Mouse (Mus musculus) hindbrain, embryonic 11.5 days (tissue): ENCODE measurements around the gene Ugt1a6b. TPM values are rescaled to one million over a fixed set of nuclear protein-coding genes. Genes with fewer than 3 reads are reported as not detected.

Experiments used
- ATAC-seq: fragments of 200-750 bp; cut with Nextera tagmentation; 2 replicates; pipeline ENCODE4 v1.8.0; 2017; ENCODE audit warnings: mild to moderate bottlenecking, moderate TSS enrichment, moderate library complexity; ENCODE audit not compliant: low FRiP score
- DNase-seq: peaks from one replicate; pipeline ENCODE4 v3.0.0-alpha.2; 2015; ENCODE audit warnings: low spot score
- H3K27ac ChIP-seq: fragments of 300-500 bp; sonication (generic); 2 replicates; pipeline ENCODE4 v1.5.1; 2014; ENCODE audit warnings: mild to moderate bottlenecking, low read depth, low read length
- H3K27me3 ChIP-seq: fragments of 300-500 bp; sonication (generic); 2 replicates; pipeline ENCODE4 v1.6.1; 2014; ENCODE audit warnings: mild to moderate bottlenecking, low read length, moderate library complexity, mixed read lengths; ENCODE audit not compliant: control insufficient read depth, insufficient read depth
- H3K36me3 ChIP-seq: fragments of 300-500 bp; sonication (generic); 2 replicates; pipeline ENCODE4 v1.6.1; 2014; ENCODE audit warnings: mild to moderate bottlenecking, low read length, moderate library complexity, mixed read lengths; ENCODE audit not compliant: control insufficient read depth, insufficient read depth
- H3K4me1 ChIP-seq: fragments of 300-500 bp; sonication (generic); replicated peaks from 2 replicates; pipeline ENCODE4 v1.6.1; 2014; ENCODE audit warnings: low read length, mixed read lengths; ENCODE audit not compliant: control insufficient read depth, insufficient read depth
- H3K4me2 ChIP-seq: fragments of 300-500 bp; sonication (generic); replicated peaks from 2 replicates; pipeline ENCODE4 v1.6.1; 2014; ENCODE audit warnings: mild to moderate bottlenecking, low read depth, low read length
- H3K4me3 ChIP-seq: fragments of 300-500 bp; sonication (generic); 2 replicates; pipeline ENCODE4 v1.5.1; 2014; ENCODE audit warnings: low read depth, low read length
- H3K9ac ChIP-seq: fragments of 300-500 bp; sonication (generic); 2 replicates; pipeline ENCODE4 v1.6.1; 2014; ENCODE audit warnings: low read depth, low read length
- H3K9me3 ChIP-seq: fragments of 300-500 bp; sonication (generic); 2 replicates; pipeline ENCODE4 v1.6.1; 2016; ENCODE audit warnings: low read length; ENCODE audit not compliant: control insufficient read depth
- WGBS: fragments of 180-500 bp; shearing (Covaris S2); extraction: QIAGEN DNeasy Blood & Tissue Kit; methylation state at CpG from one replicate; pipeline ENCODE4 v1.1.7; 2014; 5-methylcytosine and 5-hydroxymethylcytosine counted together
- polyA plus RNA-seq: library from polyadenylated mRNA; unstranded; fragments of >200 nt; fragmentation: Nextera tagmentation; extraction: Ambion mirVana; gene quantifications from 2 replicates; pipeline ENCODE4 v1.2.1, GENCODE M21; 2014

The Ugt1a6b gene
- polyA plus RNA-seq, 1 experiment from 2014 or later: 0.17 TPM

DNA sequence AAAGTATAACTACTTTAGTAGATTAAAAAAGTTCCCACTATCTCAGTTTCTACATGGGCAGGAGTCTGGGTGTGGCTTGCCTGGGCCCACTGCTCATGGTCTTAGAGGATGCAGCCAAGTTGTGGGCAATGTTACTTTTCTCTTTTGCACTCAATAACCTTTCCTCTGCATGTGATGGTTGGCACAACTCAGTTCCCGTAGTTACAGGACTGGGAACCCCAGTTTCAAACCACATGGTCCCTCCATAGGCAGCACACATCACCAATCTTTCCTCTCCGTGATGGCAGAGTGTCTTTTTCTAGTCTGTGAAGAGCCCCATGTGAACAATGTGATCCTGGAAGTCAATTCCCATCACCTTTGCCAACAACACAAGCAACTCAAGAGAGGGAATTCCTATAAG is 124.4 kb downstream of the Ugt1a6b start:
- ATAC-seq (no peak), DNase-seq (no peak)
- Histone ChIP-seq H3K27me3 (no peaks in the 10 kb centered on the region), H3K4me2 (no peak overlapping the region), H3K4me1 (no peaks in the 10 kb centered on the region), H3K36me3 (no peaks in the 10 kb centered on the region), H3K9me3 (peaks cover 72% of the 10 kb centered on the region), H3K9ac (no peak overlapping the region), H3K4me3 (no peak overlapping the region), H3K27ac (no peak overlapping the region)
- WGBS: 57% methylated on average over 2 of the region's 2 CpGs

DNA sequence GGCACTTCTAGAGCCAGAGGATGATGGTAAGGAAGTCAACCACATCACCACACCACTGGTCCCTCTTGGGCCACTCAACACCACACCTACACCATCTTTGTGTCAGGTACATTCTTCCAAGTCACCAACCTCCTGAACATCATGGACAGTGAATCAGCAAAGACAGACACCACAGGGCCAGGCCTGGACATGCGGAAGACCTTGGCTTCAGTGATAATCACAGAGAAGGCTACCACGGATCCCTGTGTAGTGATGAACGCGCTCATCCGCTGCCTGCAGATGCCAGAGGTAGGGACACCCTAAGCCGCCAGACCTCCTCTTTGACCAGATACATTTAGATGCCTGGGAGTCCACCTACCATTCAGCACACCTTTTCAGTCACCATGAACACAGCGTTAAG is 125.1 kb downstream of the Ugt1a6b start:
- Histone ChIP-seq H3K9me3 (peaks cover 78% of the 10 kb centered on the region), H3K36me3 (no peaks in the 10 kb centered on the region), H3K4me2 (no peak overlapping the region), H3K27ac (no peak overlapping the region), H3K4me3 (no peak overlapping the region), H3K9ac (no peak overlapping the region), H3K4me1 (no peaks in the 10 kb centered on the region), H3K27me3 (no peaks in the 10 kb centered on the region)
- ATAC-seq (no peak), DNase-seq (no peak)
- WGBS: 73% methylated on average over 7 of the region's 7 CpGs

DNA sequence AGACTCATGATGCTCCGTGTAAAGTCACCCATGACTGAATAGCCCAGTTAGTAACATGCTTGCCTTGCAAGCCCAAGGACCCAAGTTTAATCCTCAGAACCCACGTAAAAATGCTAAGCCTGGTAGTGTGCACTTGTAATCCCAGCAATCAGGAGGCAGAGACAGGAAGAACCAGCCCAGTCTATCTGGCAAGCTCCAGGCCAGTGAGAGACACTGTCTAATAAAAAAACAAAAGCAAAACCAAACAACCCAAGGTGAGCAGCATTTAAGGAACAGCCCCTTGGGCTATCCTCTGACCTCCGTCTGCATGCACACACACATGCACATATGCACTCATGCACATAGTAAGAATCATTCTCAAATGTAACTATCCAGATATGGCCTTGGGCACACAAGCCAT is 126.5 kb downstream of the Ugt1a6b start:
- no peak for DNase-seq
- no peaks in the 10 kb centered on the region for H3K4me1 ChIP-seq
- no peak overlapping the region for H3K4me2 ChIP-seq
- H3K27ac ChIP-seq: no peak overlapping the region
- ATAC-seq: peak; percentile 1; the same call in 1 of the 2 replicates
- 78% methylated on average over 3 of the region's 3 CpGs for WGBS
- no peaks in the 10 kb centered on the region for H3K27me3 ChIP-seq
- no peak overlapping the region for H3K9ac ChIP-seq
- peaks cover 93% of the 10 kb centered on the region for H3K9me3 ChIP-seq
- no peaks in the 10 kb centered on the region for H3K36me3 ChIP-seq
- H3K4me3 ChIP-seq: no peak overlapping the region

DNA sequence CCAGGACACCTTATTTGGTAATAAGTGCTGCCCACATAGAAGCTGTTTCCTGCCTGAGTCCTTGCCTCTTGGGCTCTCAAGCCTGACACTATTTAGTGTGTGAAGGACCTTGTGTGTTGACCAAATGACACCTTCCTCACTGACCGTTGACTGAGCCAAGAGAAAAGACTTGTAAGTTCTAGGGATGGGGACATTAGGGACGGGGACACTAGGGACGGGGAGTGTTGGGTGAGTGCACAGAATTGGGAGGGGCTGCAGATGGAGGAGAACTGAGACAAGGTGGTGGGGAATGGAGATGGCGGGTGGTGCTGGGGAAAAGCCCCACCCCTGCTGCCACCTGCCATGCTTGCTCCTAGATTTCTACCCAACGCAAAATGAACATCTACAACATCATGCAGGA is 126.9 kb downstream of the Ugt1a6b start:
- ATAC-seq (peak; percentile 4; the same call in 1 of the 2 replicates), DNase-seq (no peak)
- Histone ChIP-seq H3K36me3 (no peaks in the 10 kb centered on the region), H3K27ac (no peak overlapping the region), H3K9me3 (peaks cover 97% of the 10 kb centered on the region), H3K27me3 (no peaks in the 10 kb centered on the region), H3K4me3 (no peak overlapping the region), H3K4me2 (no peak overlapping the region), H3K9ac (no peak overlapping the region), H3K4me1 (no peaks in the 10 kb centered on the region)
- 87% methylated on average over 5 of the region's 5 CpGs for WGBS

DNA sequence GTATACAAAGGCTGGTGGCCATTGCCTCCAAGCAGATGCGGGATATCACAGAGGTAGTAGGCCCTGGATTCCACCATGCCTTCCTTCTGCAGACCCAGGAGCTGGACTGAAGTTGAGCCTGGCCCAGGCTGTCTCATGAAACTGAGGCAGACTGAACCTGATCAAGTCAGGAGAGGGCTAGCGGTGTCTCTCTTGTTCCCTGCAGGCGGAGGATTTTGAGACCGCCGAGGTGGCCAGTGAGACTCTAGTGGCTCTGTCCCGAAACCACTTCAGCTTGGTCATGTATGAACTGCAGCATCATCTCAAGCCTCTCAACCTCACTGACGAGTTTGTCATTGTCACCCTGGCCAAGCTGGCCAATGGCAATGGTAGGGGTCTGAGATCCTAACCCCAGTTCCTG is 127.4 kb downstream of the Ugt1a6b start:
- no peak overlapping the region for H3K27ac ChIP-seq
- peaks cover 99% of the 10 kb centered on the region for H3K9me3 ChIP-seq
- H3K9ac ChIP-seq: no peak overlapping the region
- H3K4me1 ChIP-seq: no peaks in the 10 kb centered on the region
- DNase-seq (no peak), ATAC-seq (no peak; the same call in 1 of the 2 replicates)
- 75% methylated on average over 7 of the region's 7 CpGs for WGBS
- H3K27me3 ChIP-seq: no peaks in the 10 kb centered on the region
- H3K36me3 ChIP-seq: no peaks in the 10 kb centered on the region
- H3K4me2 ChIP-seq: no peak overlapping the region
- no peak overlapping the region for H3K4me3 ChIP-seq

DNA sequence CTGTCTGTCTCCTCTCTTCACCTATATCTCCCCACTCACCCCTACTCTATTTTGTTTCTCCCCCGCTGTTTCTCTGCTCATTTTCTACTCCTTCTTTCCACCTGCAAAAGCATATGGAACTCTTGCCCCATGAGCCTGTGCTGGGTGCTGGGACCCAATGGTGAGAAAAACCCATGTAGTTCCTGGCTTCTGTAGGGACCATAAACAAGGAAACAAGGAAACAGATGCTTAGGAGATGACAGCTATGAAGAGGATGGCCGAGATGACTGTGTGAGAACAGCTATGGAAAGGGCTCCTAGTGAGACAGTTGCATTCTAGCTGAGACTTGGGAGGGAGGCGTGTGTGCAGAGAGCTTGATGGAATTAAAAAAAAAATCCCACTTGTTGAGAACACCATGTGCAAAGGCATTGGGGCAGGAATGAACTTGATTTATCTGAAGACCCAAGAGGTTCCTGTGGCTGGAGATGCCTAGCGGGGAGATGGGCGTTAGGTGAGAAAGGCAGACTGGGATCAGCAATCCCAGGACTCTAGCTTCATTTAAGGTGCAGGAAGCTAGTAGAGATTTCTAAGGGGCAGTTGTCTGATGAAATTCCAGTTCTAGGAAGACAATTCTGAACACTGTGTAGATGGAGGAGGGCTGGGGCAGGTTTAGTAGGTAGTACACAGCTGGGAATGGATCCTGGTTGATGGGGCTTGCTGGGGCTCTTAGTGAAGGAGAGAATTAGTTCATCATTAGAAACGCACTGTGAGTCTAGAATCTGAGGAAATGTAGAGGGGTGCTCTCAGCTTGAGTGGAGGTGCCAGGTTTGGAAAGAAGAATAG is 128.1 kb downstream of the Ugt1a6b start:
- H3K9me3 ChIP-seq: peaks cover 99% of the 10 kb centered on the region
- H3K9ac ChIP-seq: no peak overlapping the region
- H3K36me3 ChIP-seq: no peaks in the 10 kb centered on the region
- H3K4me2 ChIP-seq: no peak overlapping the region
- H3K27me3 ChIP-seq: no peaks in the 10 kb centered on the region
- H3K4me1 ChIP-seq: no peaks in the 10 kb centered on the region
- 78% methylated on average over 6 of the region's 6 CpGs for WGBS
- ATAC-seq (no peak), DNase-seq (no peak)
- H3K27ac ChIP-seq: no peak overlapping the region
- H3K4me3 ChIP-seq: no peak overlapping the region

DNA sequence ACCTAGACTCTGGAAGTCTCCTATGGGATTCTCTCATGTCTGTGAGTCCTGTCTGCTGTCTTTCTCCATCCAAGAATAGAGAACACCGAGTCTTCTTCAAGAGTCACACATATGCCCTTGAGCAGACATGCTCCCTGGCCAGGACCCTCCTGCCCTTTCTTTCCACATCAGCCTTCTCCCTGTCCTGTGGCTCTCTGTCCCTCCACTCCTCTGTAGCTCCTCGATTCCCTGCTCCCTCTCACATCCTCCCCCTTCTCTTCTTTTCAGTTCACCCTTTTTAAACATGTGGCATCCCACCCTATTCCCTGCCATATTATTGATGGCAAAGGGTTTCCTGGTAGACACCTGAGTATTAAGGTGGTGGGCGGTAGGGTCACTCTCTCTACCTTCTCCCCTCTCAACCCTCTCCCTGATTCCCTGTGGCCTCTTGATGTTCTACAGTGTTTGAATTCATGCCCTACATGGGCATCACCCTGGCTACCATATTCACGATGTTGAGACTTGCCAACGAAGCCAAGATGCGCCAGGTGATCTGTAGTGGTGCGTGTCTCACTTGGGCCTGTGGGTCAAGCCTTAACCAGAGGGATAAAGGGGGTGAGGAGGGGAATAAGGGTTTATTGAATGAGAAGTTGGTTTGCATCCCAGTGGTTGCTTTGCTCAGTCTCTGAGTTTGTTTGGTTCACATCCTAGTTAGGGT is 128.9 kb downstream of the Ugt1a6b start:
- 69% methylated on average over 7 of the region's 7 CpGs for WGBS
- no peaks in the 10 kb centered on the region for H3K36me3 ChIP-seq
- DNase-seq: no peak

DNA sequence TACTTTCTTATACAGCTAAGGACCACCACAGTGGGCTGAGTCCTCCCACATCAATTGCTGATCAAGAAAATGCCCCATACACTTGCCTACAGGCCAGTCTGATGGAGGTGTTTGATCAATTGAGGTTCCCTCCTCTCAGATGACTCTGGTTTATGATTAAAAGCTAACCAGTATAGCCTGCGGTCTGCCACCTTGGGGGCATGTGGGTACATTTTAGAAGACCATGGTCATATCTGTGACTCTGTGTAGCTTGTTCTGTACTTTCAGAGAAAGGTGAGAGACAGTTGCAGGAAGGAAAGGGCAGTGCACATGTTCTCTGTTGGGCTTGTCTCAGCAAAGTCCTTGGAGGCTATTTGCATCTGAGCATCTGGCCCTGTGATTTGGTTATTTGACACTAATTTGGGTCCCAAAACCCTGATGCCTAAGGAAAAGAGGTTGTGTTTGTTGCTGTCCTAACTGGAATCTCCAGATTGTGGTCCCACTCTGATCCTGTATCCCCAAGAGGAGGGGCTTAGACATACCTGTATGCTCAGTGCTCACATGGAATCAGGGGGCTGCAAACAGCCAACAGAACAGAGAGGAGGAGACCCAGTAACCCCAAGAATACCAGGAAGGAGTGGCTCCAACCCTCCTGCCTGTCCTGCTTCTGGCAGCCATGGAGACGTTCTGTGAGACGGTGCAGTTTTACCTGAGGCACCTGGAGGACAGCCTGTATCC is 129.8 kb downstream of the Ugt1a6b start:
- Histone ChIP-seq H3K27ac (no peak overlapping the region), H3K36me3 (no peaks in the 10 kb centered on the region), H3K9me3 (peaks cover 95% of the 10 kb centered on the region), H3K27me3 (no peaks in the 10 kb centered on the region), H3K4me2 (no peak overlapping the region), H3K4me1 (no peaks in the 10 kb centered on the region), H3K4me3 (no peak overlapping the region), H3K9ac (no peak overlapping the region)
- ATAC-seq: no peak
- no peak for DNase-seq
- WGBS: 56% methylated on average over 3 of the region's 3 CpGs

More for the DNA sequence above, 128.9 kb downstream of the Ugt1a6b start:
- Histone ChIP-seq H3K4me3 (no peak overlapping the region), H3K9me3 (peaks cover 96% of the 10 kb centered on the region), H3K27ac (no peak overlapping the region), H3K9ac (no peak overlapping the region), H3K4me1 (no peaks in the 10 kb centered on the region), H3K27me3 (no peaks in the 10 kb centered on the region), H3K4me2 (no peak overlapping the region)
- no peak for ATAC-seq
